Mouse (Mus musculus): ENCODE measurements at regions not wholly inside any gene's neighbourhood (a gene's known extent, or its start where the extent isn't known, plus 50 kb on each side); places are given as distances from the start of the nearest gene placed in this dataset.

DNA sequence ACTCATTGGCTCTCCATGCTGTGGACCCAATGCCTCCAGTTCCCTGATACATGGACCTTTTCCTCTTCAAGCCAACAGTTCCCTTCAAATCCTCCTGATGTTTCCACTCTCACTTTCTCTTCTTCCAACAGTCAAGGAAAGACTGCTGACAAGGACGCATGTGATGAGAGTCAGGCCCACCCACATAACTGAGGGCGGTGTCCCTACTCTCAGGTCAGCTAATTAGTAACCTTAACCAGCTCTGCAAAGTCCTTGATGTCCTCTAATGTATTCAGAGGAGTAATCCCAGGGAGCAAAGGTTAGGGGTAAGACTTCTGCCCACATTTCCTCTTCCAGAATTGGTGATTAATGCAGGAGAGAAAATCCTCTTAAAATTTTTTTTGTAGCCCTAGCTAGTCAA is 139.7 kb downstream of the Ackr3 start:
- TF ChIP-seq CTCF (IDR thresholded peaks at IDR 0.05; ENCODE audit: control insufficient read depth, insufficient read depth, low read length) (no peak), POLR2A (IDR thresholded peaks at IDR 0.05; ENCODE audit: borderline replicate concordance, control insufficient read depth, low read depth, low read length) (no peak)
